Mouse (Mus musculus): Measurements from ENCODE around the gene Rtp4.

DNA sequence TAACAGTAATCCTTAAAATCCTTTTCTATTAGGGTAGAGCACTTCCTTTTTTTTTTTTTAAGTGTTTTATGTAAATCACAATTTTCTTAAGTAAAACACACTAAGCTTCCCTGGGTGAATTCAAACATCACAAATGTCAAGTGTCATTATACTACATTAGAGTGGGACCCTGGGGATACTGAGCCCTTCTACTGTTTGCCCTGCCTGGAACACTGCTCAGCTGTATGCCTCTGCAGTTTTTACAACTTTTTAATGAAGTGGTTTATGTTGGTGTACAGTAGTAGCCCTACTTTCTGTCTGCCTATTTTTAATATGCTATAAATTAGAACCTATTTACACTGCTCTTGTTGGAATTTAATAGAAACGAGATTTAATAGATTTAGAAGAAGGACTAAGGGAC lies 22.2 kb upstream of the Rtp4 start:
- TF ChIP-seq EP300 (IDR thresholded peaks at IDR 0.05; ENCODE audit: low read depth), result no peak
- TF ChIP-seq CTCF (IDR thresholded peaks at IDR 0.05; ENCODE audit: low read depth), result no peak
